ENCODE assay signal across 9 mouse cellular contexts in the genomic region with DNA sequence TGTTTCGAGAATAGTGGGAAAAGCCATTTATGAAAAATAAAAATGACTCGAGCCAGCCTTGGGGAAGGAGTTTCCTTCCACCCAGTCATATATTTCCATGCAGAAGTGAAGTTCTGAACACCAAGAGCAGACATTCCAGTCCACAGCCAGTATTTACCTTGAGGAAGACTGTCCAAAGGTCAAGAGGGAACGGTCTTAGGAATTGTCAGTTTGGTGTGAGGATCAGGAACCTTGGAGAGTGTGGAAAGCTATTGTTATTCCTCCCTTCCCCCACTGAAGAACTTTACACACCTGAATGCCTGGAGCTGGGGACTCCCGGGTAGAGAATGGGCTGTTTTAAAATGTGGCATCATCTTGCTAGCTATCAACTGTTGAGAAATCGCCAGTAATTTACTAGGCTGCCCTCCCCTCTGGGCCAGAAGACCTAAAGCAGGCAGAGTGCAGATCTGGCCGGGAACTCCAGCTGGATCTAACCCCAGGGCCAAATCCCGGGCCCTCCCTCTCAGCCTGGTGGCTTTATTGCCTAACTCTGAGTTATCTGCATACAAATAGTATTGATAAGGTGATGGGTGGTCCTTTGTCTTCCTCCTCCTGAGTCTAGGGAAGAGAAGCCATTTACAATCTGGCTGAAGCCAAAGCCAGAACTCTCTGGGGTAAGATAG.
DNase-seq lines count a peak whose midpoint lies in the region; ATAC-seq and TF ChIP-seq lines count a peak whose summit lies in the region.
"Had no signal": no experiment of that assay in that cellular context is flagged by ENCODE, and none has a peak within 500 bp of the region (broad histone marks: within the 10 kb centered on the region; RNA-seq: fewer than 3 reads in every experiment).

No protein-coding gene starts in this region.

- peaks cover 27% of the 10 kb centered on the region for H3K4me1 ChIP-seq in heart, embryonic 12.5 days (replicated peaks)
- peaks cover 8% of the 10 kb centered on the region for H3K4me1 ChIP-seq in spleen, adult 2 months (ENCODE audit: control insufficient read depth, insufficient read depth, insufficient read length)
- H3K4me1 ChIP-seq in heart, embryonic 15.5 days (replicated peaks) = peaks cover 14% of the 10 kb centered on the region; the same call in 1 of the 2 replicates

- WGBS in heart, embryonic 12.5 days = 38% methylated on average over 7 of the region's 7 CpGs
- 81% methylated on average over 7 of the region's 7 CpGs for WGBS in spleen, adult 2 months
- 47% methylated on average over 7 of the region's 7 CpGs for WGBS in heart, embryonic 15.5 days

- H3K9ac ChIP-seq in heart, embryonic 12.5 days = no peak overlapping the region
- H3K9ac ChIP-seq in heart, embryonic 15.5 days = no peak overlapping the region
- H3K9ac ChIP-seq: forebrain, embryonic 15.5 days had no signal

- no peaks in the 10 kb centered on the region for H3K36me3 ChIP-seq in heart, embryonic 12.5 days
- H3K36me3 ChIP-seq in spleen, adult 2 months (ENCODE audit: control insufficient read depth, insufficient read depth, low read length) = no peaks in the 10 kb centered on the region; the same call in 1 of the 2 replicates
- H3K36me3 ChIP-seq in heart, embryonic 15.5 days = no peaks in the 10 kb centered on the region
- H3K36me3 ChIP-seq: forebrain, embryonic 15.5 days had no signal

- peak overlapping the region; percentile 65 for H3K4me2 ChIP-seq in heart, embryonic 12.5 days
- H3K4me2 ChIP-seq in heart, embryonic 15.5 days = peak overlapping the region; percentile 52
- H3K4me2 ChIP-seq: forebrain, embryonic 15.5 days had no signal

- intact Hi-C loops in left cerebral cortex, postnatal 10 days (cut with DNase I) = no loop called here

- no peak for ATAC-seq in heart, embryonic 12.5 days (ENCODE audit: insufficient number of reproducible peaks, low FRiP score)
- ATAC-seq in heart, embryonic 15.5 days (replicated peaks; ENCODE audit: insufficient number of reproducible peaks, insufficient read depth, low FRiP score, low read depth) = no peak
- ATAC-seq: forebrain, embryonic 15.5 days had no signal

- peak overlapping the region; percentile 36 for H3K4me3 ChIP-seq in heart, embryonic 12.5 days
- H3K4me3 ChIP-seq in spleen, adult 2 months (ENCODE audit: extremely low read depth, insufficient read depth, insufficient read length) = peak overlapping the region; percentile 29
- H3K4me3 ChIP-seq in heart, embryonic 15.5 days = no peak overlapping the region
- H3K4me3 ChIP-seq: forebrain, embryonic 15.5 days had no signal

- 0 out of 2 replicates have a peak overlapping the region, but pooled peaks have one; percentile 49 for H3K27ac ChIP-seq in heart, embryonic 12.5 days (ENCODE audit: poor library complexity, severe bottlenecking)
- H3K27ac ChIP-seq in spleen, adult 2 months (ENCODE audit: insufficient read depth, low read length) = peak overlapping the region; percentile 51
- H3K27ac ChIP-seq in heart, embryonic 15.5 days = no peak overlapping the region
- H3K27ac ChIP-seq: forebrain, embryonic 15.5 days had no signal

- H3K27me3 ChIP-seq in heart, embryonic 12.5 days (replicated peaks) = 0 out of 2 replicates have a peak, but pooled peaks cover 3% of the 10 kb centered on the region
- no peaks in the 10 kb centered on the region for H3K27me3 ChIP-seq in spleen, adult 2 months (ENCODE audit: control insufficient read depth, insufficient read depth, low read length)
- no peaks in the 10 kb centered on the region for H3K27me3 ChIP-seq in heart, embryonic 15.5 days
- H3K27me3 ChIP-seq: forebrain, embryonic 15.5 days had no signal

- H3K9me3 ChIP-seq in heart, embryonic 12.5 days (replicated peaks) = no peaks in the 10 kb centered on the region
- no peaks in the 10 kb centered on the region for H3K9me3 ChIP-seq in heart, embryonic 15.5 days (replicated peaks)
- H3K9me3 ChIP-seq: forebrain, embryonic 15.5 days had no signal

- no peak for DNase-seq in heart, adult 9 months (ENCODE audit: low spot score in 2 of 2)
- DNase-seq in spleen, adult 2 months (ENCODE audit: low read depth in 1 of 2, low spot score in 2 of 2) = no peak
- DNase-seq in spleen, postnatal 14 days (ENCODE audit: low spot score in 2 of 2) = no peak
- DNase-seq in yolk sac, embryonic 10.5 days (ENCODE audit: low spot score) = peak; percentile 86
- no peak for DNase-seq in left cerebral cortex, postnatal 10 days (ENCODE audit: extremely low spot score in 1 of 2, low spot score in 2 of 2)
- DNase-seq in layer of hippocampus, adult 9-11 months = no peak

- no peak for TF ChIP-seq POLR2A in spleen, adult 2 months (IDR thresholded peaks at IDR 0.05; ENCODE audit: low read depth, low read length)

- no peak for TF ChIP-seq CTCF in spleen, adult 2 months (IDR thresholded peaks at IDR 0.05; ENCODE audit: extremely low read depth, insufficient read depth, insufficient read length, insufficient replicate concordance)
